ENCODE assay signal across 9 mouse cellular contexts in the genomic region with DNA sequence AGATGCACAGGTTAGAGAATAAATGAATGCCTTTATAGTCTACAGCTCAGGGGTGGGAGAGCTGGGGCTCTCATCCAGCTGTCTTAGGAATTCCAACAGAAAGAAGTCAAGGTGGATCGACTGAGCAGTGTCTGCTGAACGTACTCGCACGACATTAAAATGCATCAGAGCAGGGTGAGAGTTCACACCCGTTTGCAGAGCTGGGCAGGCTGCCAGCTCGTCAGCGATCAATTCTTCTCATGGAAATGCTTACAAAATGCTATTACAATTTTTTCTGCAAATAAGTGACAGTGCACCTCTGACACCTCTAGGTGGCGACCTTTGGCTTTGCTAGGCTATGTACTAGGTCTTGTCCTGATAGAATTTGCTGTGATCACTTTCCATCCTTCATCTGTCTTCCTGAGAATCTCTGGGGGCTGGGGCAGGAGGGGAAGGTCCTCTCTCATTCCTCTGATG.
DNase-seq lines count a peak whose midpoint lies in the region; ATAC-seq and TF ChIP-seq lines count a peak whose summit lies in the region.
"Had no signal": no experiment of that assay in that cellular context is flagged by ENCODE, and none has a peak within 500 bp of the region (broad histone marks: within the 10 kb centered on the region; RNA-seq: fewer than 3 reads in every experiment).

No protein-coding gene starts in this region.

- no peak for TF ChIP-seq POLR2A in heart, adult 2 months (IDR thresholded peaks at IDR 0.05; ENCODE audit: insufficient read depth, low read depth, low read length)

- no peak overlapping the region for H3K4me2 ChIP-seq in heart, embryonic 12.5 days
- H3K4me2 ChIP-seq in liver, embryonic 11.5 days: no peak overlapping the region
- H3K4me2 ChIP-seq: heart, embryonic 13.5 days had no signal

- TF ChIP-seq CTCF in heart, adult 2 months (IDR thresholded peaks at IDR 0.05): peak; percentile 48

- intact Hi-C loops in heart, adult 2 months (cut with DNase I): no loop called here

- no peak overlapping the region for H3K4me3 ChIP-seq in heart, adult 2 months
- H3K4me3 ChIP-seq in heart, embryonic 12.5 days: no peak overlapping the region
- H3K4me3 ChIP-seq in forebrain, embryonic 10.5 days: no peak overlapping the region
- no peak overlapping the region for H3K4me3 ChIP-seq in liver, embryonic 11.5 days (ENCODE audit: low read depth, low read length)
- H3K4me3 ChIP-seq: heart, embryonic 13.5 days had no signal

- H3K4me1 ChIP-seq in heart, adult 2 months (ENCODE audit: control insufficient read depth, insufficient read depth, low read length): no peaks in the 10 kb centered on the region
- no peaks in the 10 kb centered on the region for H3K4me1 ChIP-seq in heart, embryonic 12.5 days (replicated peaks)
- no peaks in the 10 kb centered on the region for H3K4me1 ChIP-seq in forebrain, embryonic 10.5 days
- no peaks in the 10 kb centered on the region for H3K4me1 ChIP-seq in liver, embryonic 11.5 days (replicated peaks; ENCODE audit: control insufficient read depth, insufficient read depth, low read length)
- H3K4me1 ChIP-seq: heart, embryonic 13.5 days had no signal

- H3K27ac ChIP-seq in heart, adult 2 months: no peak overlapping the region
- H3K27ac ChIP-seq in heart, embryonic 12.5 days (ENCODE audit: poor library complexity, severe bottlenecking): no peak overlapping the region
- H3K27ac ChIP-seq in forebrain, embryonic 10.5 days: no peak overlapping the region
- H3K27ac ChIP-seq in liver, embryonic 11.5 days (ENCODE audit: low read depth, low read length): no peak overlapping the region
- H3K27ac ChIP-seq: heart, embryonic 13.5 days had no signal

- no peak for DNase-seq in heart, adult 2 months
- peak; percentile 49 for DNase-seq in adrenal gland, postnatal 10 days
- peak; percentile 27 for DNase-seq in forebrain, embryonic 10.5 days (ENCODE audit: extremely low spot score, low spot score)
- peak; percentile 20 to 33 for DNase-seq in kidney, postnatal 25 days
- peak; percentile 31 for DNase-seq in liver, embryonic 11.5 days (ENCODE audit: low spot score)
- DNase-seq in right cerebral cortex, postnatal 25 days: peak; percentile 43
- DNase-seq in gastrocnemius, postnatal 25 days: no peak

- H3K79me2 ChIP-seq in heart, adult 2 months (replicated peaks; ENCODE audit: control insufficient read depth, insufficient read depth, low read length): no peaks in the 10 kb centered on the region

- WGBS in heart, adult 2 months: 45% methylated on average over 8 of the region's 8 CpGs
- 57% methylated on average over 8 of the region's 8 CpGs for WGBS in heart, embryonic 12.5 days
- WGBS in forebrain, embryonic 10.5 days: 60% methylated on average over 8 of the region's 8 CpGs
- WGBS in liver, embryonic 11.5 days: 42% methylated on average over 8 of the region's 8 CpGs

- no peak for TF ChIP-seq EP300 in heart, adult 2 months (IDR thresholded peaks at IDR 0.05; ENCODE audit: insufficient read depth, low read depth, low read length)

- H3K27me3 ChIP-seq in heart, adult 2 months (ENCODE audit: control insufficient read depth, insufficient read depth, low read length): no peaks in the 10 kb centered on the region
- H3K27me3 ChIP-seq in heart, embryonic 12.5 days (replicated peaks): no peaks in the 10 kb centered on the region
- no peaks in the 10 kb centered on the region for H3K27me3 ChIP-seq in forebrain, embryonic 10.5 days (ENCODE audit: poor library complexity, severe bottlenecking)
- H3K27me3 ChIP-seq in liver, embryonic 11.5 days (replicated peaks; ENCODE audit: control insufficient read depth, insufficient read depth, low read length): no peaks in the 10 kb centered on the region
- H3K27me3 ChIP-seq: heart, embryonic 13.5 days had no signal

- no peaks in the 10 kb centered on the region for H3K9me3 ChIP-seq in heart, embryonic 12.5 days (replicated peaks)
- H3K9me3 ChIP-seq in forebrain, embryonic 10.5 days: no peaks in the 10 kb centered on the region
- no peaks in the 10 kb centered on the region for H3K9me3 ChIP-seq in liver, embryonic 11.5 days (ENCODE audit: control insufficient read depth, low read length)
- H3K9me3 ChIP-seq: heart, embryonic 13.5 days had no signal

- no peak overlapping the region for H3K9ac ChIP-seq in heart, adult 2 months (ENCODE audit: low read depth, low read length)
- H3K9ac ChIP-seq in heart, embryonic 12.5 days: no peak overlapping the region
- no peak overlapping the region for H3K9ac ChIP-seq in liver, embryonic 11.5 days (ENCODE audit: low read depth, low read length)
- H3K9ac ChIP-seq: heart, embryonic 13.5 days had no signal

- ATAC-seq in heart, embryonic 12.5 days (ENCODE audit: insufficient number of reproducible peaks, low FRiP score): no peak
- no peak for ATAC-seq in liver, embryonic 11.5 days (replicated peaks; ENCODE audit: low FRiP score)

- no peaks in the 10 kb centered on the region for H3K36me3 ChIP-seq in heart, adult 2 months (ENCODE audit: control insufficient read depth, insufficient read depth, low read length)
- no peaks in the 10 kb centered on the region for H3K36me3 ChIP-seq in heart, embryonic 12.5 days
- no peaks in the 10 kb centered on the region for H3K36me3 ChIP-seq in forebrain, embryonic 10.5 days (replicated peaks)
- no peaks in the 10 kb centered on the region for H3K36me3 ChIP-seq in liver, embryonic 11.5 days (ENCODE audit: control insufficient read depth, insufficient read depth, low read length)
- H3K36me3 ChIP-seq: heart, embryonic 13.5 days had no signal

Comparison
In these comparisons a context has a peak if more than half of its experiments do, and no peak if none do; other contexts are left out.
1. DNase-seq: peak in adrenal gland, postnatal 10 days (single experiment), forebrain, embryonic 10.5 days (single experiment), kidney, postnatal 25 days (2 of 2), liver, embryonic 11.5 days (single experiment) and right cerebral cortex, postnatal 25 days (single experiment); none in heart, adult 2 months (0 of 2) and gastrocnemius, postnatal 25 days (single experiment).